ENCODE assay signal across 16 mouse cellular contexts in the genomic region with DNA sequence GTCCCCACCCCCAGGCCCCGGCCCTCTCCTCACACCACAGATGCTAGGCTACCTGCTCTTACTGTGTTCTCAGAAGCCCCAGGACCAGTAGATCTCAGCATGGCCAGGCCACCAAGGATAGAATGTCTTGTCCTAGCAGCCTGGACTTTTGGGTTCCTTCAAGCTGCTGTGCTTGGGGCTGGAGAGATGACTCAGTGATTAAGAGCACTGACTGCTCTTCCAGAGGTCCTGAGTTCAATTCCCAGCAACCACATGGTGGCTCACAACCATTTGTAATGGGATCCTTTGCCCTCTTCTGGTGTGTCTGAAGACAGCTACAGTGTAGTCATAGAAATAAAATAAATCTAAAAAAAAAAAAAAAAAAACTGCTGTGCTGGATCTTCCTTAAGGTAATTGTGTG. TPM values are rescaled to one million over a fixed set of nuclear protein-coding genes. Genes with fewer than 3 reads are reported as not detected.
DNase-seq lines count a peak whose midpoint lies in the region; ATAC-seq and TF ChIP-seq lines count a peak whose summit lies in the region.
"Not testable (repeated sequence)": the region's sequence is repeated elsewhere in the genome, so short reads cannot be mapped to it uniquely, and the experiment has no call there.
"Had no signal": no experiment of that assay in that cellular context is flagged by ENCODE, and none has a peak within 500 bp of the region (broad histone marks: within the 10 kb centered on the region; RNA-seq: fewer than 3 reads in every experiment).

A gene (minus strand): TSS at position 101 of the 400 bp plus-strand sequence.

- H3K27me3 ChIP-seq in liver, embryonic 16.5 days (ENCODE audit: control insufficient read depth, insufficient read depth, low read depth, low read length); small intestine, adult 2 months (ENCODE audit: control insufficient read depth, insufficient read depth, low read length): not testable (repeated sequence)

- not testable (repeated sequence) for TF ChIP-seq POLR2A in small intestine, adult 2 months (IDR thresholded peaks at IDR 0.05; ENCODE audit: low read depth, low read length)

- not testable (repeated sequence) for TF ChIP-seq CTCF in gastrocnemius, adult 2 months (IDR thresholded peaks at IDR 0.05); small intestine, adult 2 months (IDR thresholded peaks at IDR 0.05; ENCODE audit: extremely low read depth, insufficient read length, insufficient replicate concordance, low read depth, low read length)

- not testable (repeated sequence) for ATAC-seq in hematopoietic stem cell, adult 5-6 weeks (replicated peaks in 1 of 2; ENCODE audit: insufficient read depth in 1 of 2, low FRiP score in 2 of 2, low TSS enrichment in 1 of 2, low read depth in 1 of 2, poor library complexity in 2 of 2, severe bottlenecking in 2 of 2); liver, embryonic 16.5 days (ENCODE audit: low read depth); monocyte, adult 5-6 weeks (replicated peaks; ENCODE audit: insufficient number of reproducible peaks, low FRiP score, low TSS enrichment, poor library complexity, severe bottlenecking)

- WGBS in liver, embryonic 16.5 days (ENCODE audit: insufficient replicate concordance) = 81% methylated on average over 1 of the region's 1 CpGs
- WGBS in macrophage (ENCODE audit: missing documents) = 80% methylated on average over 1 of the region's 1 CpGs
- WGBS in small intestine, adult 2 months = 89% methylated on average over 1 of the region's 1 CpGs

- DNase-seq in gastrocnemius, adult 2 months = not testable (repeated sequence)

- not testable (repeated sequence) for H3K4me3 ChIP-seq in brown adipose tissue, adult 24 weeks (ENCODE audit: insufficient read depth, low read depth, low read length); gastrocnemius, adult 2 months; liver, embryonic 16.5 days (ENCODE audit: low read depth, low read length); macrophage (ENCODE audit: inconsistent target); small intestine, adult 2 months (ENCODE audit: low read depth, low read length)

- not testable (repeated sequence) for H3K9me3 ChIP-seq in liver, embryonic 16.5 days (replicated peaks; ENCODE audit: control insufficient read depth, low read length)

- H3K4me1 ChIP-seq in brown adipose tissue, adult 24 weeks (ENCODE audit: control insufficient read depth, insufficient read depth, insufficient read length, low read length); liver, embryonic 16.5 days (ENCODE audit: control insufficient read depth, low read depth, low read length); small intestine, adult 2 months (ENCODE audit: control insufficient read depth, insufficient read depth, insufficient read length, low read length): not testable (repeated sequence)

- H3K4me2 ChIP-seq in liver, embryonic 16.5 days (ENCODE audit: low read depth, low read length) = not testable (repeated sequence)

- H3K9ac ChIP-seq in liver, embryonic 16.5 days (ENCODE audit: low read depth, low read length) = not testable (repeated sequence)

- peak within 1 kb of the TSS; percentile 24; the same call in 1 of the 2 replicates for H3K27ac ChIP-seq in brown adipose tissue, adult 24 weeks (replicated peaks; ENCODE audit: low read depth, low read length)
- H3K27ac ChIP-seq in gastrocnemius, adult 2 months = 0 out of 2 replicates have a peak within 1 kb of the TSS, but pooled peaks have one; percentile 8
- H3K27ac ChIP-seq in liver, embryonic 16.5 days (ENCODE audit: low read length) = peak within 1 kb of the TSS; percentile 42
- H3K27ac ChIP-seq in macrophage = peak within 1 kb of the TSS; percentile 98
- H3K27ac ChIP-seq in small intestine, adult 2 months (ENCODE audit: insufficient read depth, low read depth, low read length) = peak within 1 kb of the TSS; percentile 17; the same call in 1 of the 2 replicates

- H3K79me2 ChIP-seq in macrophage (ENCODE audit: inconsistent target) = peaks cover 18% of the 10 kb centered on the region

- intact Hi-C loops in gastrocnemius, adult 2 months (cut with DNase I) = not testable (repeated sequence)

- not testable (repeated sequence) for H3K36me3 ChIP-seq in liver, embryonic 16.5 days (ENCODE audit: control insufficient read depth, insufficient read depth); macrophage (ENCODE audit: inconsistent target); small intestine, adult 2 months (ENCODE audit: control insufficient read depth, insufficient read depth, low read length)

RNA-seq across cellular contexts. Expression of the gene that starts here (rescaled TPM):
- 2.1 TPM in 1 of 2 replicates, not detected in the other for polyA plus RNA-seq in brown adipose tissue, adult 24 weeks (2012; ENCODE audit: insufficient read depth, insufficient read length, missing spikeins)
- not detected for total RNA-seq in gastrocnemius, adult 2 months (2021)
- total RNA-seq in hematopoietic stem cell, adult 5-6 weeks (2017) = 68.4 and 203 TPM in 2 replicates
- polyA plus RNA-seq in liver, embryonic 16.5 days (2015; fragmentation: Nextera tagmentation; extraction: Ambion mirVana) = 23.3 and 28.4 TPM in 2 replicates
- 1 to 10 TPM in 6 of 26 experiments, not detected in 20; 1.2 to 2.9 (median 1.8) TPM for total RNA-seq in macrophage (2018; cell fraction: chromatin; rRNA removed)
- 10 to 100 TPM in 10 of 26 experiments, 1 to 10 TPM in 16; 4.2 to 19.2 (median 9.2) TPM for total RNA-seq in macrophage (2018; cell fraction: cytosol; rRNA removed)
- total RNA-seq in macrophage (2018; cell fraction: nucleus; rRNA removed) = 10 to 100 TPM in 6 of 26 experiments, 1 to 10 TPM in 18, not detected in 2; 1.1 to 15.3 (median 3.5) TPM
- polyA plus RNA-seq in macrophage (2018) = 4.1 to 21.4 TPM (median 7.4 TPM) in 3 replicates
- total RNA-seq in monocyte, adult 5-6 weeks (2017) = 268 to 573 TPM (median 450 TPM) in 3 replicates
- polyA plus RNA-seq in small intestine, adult 2 months (2012; rRNA removed) = 2.5 and 3.1 TPM in 2 replicates
- total RNA-seq: gastrocnemius, adult 18-20 months; gastrocnemius, postnatal 14 days; MEL had no signal
- polyA plus RNA-seq: CD4-positive, CD25-positive, alpha-beta regulatory T cell, adult 4 months; erythroblast, embryonic 14.5 days; forebrain, embryonic 10.5 days; forebrain, embryonic 13.5 days; heart, embryonic 10.5 days; hindbrain, embryonic 12.5 days had no signal

Comparison
In these comparisons a context has a peak if more than half of its experiments do, and no peak if none do; other contexts are left out.
1. RNA of the gene that starts here (total RNA-seq): 268 to 573 TPM in monocyte, adult 5-6 weeks and 68.4 to 203 TPM in hematopoietic stem cell, adult 5-6 weeks; not detected in gastrocnemius, adult 2 months; every median in the first group is over 10 times any median in the second.
2. H3K27ac ChIP-seq: peak in every context shown above with its lines; median percentile 98 in macrophage; 42 in liver, embryonic 16.5 days; 24 in brown adipose tissue, adult 24 weeks; 17 in small intestine, adult 2 months; 8 in gastrocnemius, adult 2 months.